Mouse (Mus musculus) v-Abl transformed pro-B cells (cell line): ENCODE results near the gene Gm6890.
"Not testable (repeated sequence)": the region's sequence is repeated elsewhere in the genome, so short reads cannot be mapped to it uniquely, and the experiment has no call there.

Experiments
- in situ Hi-C, 2 experiments: fragments of 400-800 bp; cut with MboI; formaldehyde crosslinking; loops; one replicate each; pipeline ENCODE4 v1.15.1; 2025; ENCODE audit not compliant: unreplicated experiment in 2 of 2

Gene Gm6890

DNA sequence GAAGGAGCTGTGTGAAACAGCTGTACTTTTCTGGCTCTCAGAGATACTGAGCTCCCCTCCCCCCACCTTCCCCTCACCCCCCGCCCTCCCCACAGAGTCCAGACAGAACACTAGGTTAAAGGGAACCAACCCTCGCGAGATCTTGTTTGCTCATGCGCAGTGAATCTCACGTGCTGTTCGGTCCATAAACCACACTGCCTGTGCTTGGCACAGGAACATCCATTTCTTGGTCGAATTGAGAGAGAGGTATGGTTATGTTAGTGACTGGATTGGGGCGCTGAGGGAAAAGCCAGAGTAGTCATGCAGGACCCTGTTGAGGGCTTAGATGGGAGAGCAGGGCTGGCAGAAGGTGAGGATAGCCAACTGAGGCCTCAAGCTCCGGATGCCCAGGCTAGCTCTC, at the start of gene Gm6890:
Gene Gm6890 (plus strand): TSS at position 301 of the 400 bp plus-strand sequence.
- in situ Hi-C loops = not testable (repeated sequence)

DNA sequence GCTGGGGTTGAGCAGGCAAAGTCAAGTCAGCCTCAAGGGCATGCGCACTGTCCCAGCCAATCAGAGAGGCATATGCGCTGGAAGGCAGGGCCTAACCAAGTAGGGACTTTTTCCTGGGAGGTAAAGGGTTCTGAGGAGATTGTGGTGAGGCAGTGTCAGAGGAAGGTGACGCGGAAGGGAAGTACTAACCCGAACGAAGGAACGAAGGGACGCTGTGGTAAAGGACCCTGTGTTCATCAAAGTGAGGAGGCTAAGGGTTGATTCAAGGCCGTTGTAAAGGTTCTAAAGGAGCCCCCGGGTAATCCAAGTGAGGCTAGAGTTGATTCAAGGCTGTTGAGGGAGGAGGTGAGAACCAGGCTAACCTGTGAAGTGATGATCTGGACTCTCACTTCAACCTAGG, 14.5 kb upstream of the Gm6890 start:
- in situ Hi-C loops = not testable (repeated sequence)

DNA sequence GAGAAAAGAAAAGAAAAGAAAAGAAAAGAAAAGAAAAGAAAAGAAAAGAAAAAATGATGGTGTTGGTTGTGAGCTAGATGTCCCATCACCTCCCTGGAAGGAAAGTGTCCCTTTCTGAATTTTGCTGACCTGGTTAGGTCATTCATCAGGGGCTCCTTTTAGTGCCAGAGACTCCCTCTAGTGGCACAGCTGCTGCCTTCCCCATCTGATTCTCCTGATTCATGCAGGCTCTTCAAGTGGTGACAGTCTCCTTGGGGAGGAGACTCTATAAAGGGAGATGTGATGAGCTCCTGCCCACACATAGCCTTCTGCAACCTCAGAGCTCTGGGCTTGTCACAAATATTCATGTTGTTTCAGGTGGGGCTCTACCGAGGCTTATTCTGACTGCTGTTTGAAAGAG, 30.0 kb downstream of the Gm6890 start:
- in situ Hi-C loops = not testable (repeated sequence)
